Mouse (Mus musculus) mouse trophoblast stem cell (cell line): ENCODE measurements around the gene Krtap14.

Source experiments
- in situ Hi-C, 2 experiments: fragments of 300-500 bp; cut with MseI, MboI; formaldehyde crosslinking; loops; 2 replicates in 1 of 2; 3 replicates in 1 of 2; pipeline ENCODE4 v1.15.1; 2025

The Krtap14 gene

DNA sequence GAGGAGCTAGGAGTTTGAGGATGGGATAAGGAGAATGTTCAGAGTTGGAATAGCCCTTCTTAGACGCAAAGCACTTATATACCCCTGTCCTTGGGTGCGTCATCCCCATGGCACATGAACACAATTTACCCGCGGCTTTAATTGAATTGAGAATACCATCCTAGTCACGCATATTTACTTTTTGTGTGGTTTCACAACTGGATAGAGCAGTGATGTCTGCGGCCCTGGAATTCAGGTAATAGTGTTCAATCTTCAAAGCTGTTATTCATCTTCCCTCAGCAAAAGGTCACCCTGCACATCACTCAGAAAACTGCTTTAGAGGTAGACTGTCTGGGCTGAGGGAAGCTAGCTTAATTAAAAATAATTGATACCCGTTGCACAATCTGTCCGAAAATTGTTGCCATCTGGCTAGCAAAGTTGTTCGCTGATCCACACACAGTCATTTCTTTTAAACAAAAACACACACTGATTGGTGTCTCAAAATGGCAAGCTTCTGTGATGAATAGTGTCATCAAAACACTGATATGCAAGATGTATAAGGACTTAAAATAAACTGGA lies at the start of gene Krtap14:
TSS of gene Krtap14 (minus strand) at position 51 of the 558 bp plus-strand sequence.
- in situ Hi-C loops, result no loop called here

DNA sequence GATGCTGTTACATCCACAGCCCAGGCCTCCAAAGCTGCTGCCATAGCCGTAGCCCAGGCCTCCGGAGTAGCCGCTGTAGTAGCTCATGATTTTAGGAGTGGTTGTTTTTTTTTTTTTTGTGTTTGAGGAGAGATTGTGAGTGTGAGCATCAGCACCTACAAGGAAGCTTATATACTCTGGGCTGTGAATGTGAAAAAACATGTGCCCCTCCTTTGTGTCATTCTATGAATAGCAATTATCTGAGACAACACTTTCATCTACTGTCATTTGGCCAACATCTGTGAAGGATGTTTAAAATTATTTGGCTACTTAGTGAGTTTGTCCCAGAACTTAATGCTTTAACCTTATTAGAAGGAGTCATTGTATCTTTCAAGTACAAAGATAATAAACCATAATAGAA lies 48.2 kb upstream of the Krtap14 start, which contains the start of gene Krtap19-2:
TSS of gene Krtap19-2 (minus strand) at position 101 of the 400 bp plus-strand sequence.
- in situ Hi-C loops, result no loop called here

GRCm38 (mm10) chr16:88869311-88869710 lies 43.4 kb upstream of the Krtap14 start, which contains the start of gene Krtap19-1:
TSS of gene Krtap19-1 (minus strand) at chr16:88869411.
- in situ Hi-C loops, result no loop called here

DNA sequence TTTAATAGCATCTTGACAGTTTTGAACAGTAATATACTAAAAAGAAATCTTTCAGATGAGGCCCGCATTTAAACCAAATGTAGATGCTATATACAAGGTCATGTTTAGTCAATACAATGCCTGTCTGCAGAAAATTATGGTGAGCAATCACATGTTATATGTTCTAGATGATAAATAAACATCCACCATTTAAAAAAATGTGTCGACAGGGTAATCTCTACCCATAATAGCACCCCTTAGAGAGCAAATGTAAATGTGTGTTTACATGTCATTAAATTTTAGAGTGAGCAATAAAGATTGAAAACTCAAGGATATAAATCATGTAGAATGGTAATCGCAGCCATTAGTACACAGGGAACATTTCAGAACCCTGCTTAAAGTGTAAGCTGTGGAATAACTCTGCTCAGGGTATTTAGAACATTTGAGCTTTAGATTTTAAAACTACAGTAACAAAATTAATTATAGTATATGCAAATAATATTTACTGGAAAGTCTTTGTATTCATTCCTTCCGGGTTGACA lies 39.0 kb upstream of the Krtap14 start:
- in situ Hi-C loops, result no loop called here

GRCm38 (mm10) chr16:88851450-88851849 lies 25.5 kb upstream of the Krtap14 start:
- in situ Hi-C loops, result no loop called here

DNA sequence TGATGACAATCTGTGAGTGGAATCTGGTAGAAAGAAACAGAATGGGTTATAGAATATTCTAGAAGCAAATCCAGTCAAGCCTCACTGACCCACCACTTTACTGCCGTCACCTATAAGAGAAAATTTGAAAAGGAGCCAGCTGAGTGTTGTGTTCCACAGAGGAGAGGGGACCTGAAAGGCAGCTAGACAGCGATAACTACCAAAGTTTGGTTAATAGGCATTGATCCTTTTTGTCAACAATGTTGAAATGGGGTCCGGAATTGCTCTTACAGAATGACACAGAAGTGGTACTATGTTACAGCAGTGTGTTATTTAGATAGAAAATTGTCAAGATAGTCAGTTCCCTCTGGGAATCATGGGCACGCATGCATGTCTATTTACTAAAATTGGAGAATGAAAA lies 22.6 kb upstream of the Krtap14 start:
- in situ Hi-C loops, result no loop called here

GRCm38 (mm10) chr16:88847363-88847762 lies 21.4 kb upstream of the Krtap14 start:
- in situ Hi-C loops, result no loop called here

DNA sequence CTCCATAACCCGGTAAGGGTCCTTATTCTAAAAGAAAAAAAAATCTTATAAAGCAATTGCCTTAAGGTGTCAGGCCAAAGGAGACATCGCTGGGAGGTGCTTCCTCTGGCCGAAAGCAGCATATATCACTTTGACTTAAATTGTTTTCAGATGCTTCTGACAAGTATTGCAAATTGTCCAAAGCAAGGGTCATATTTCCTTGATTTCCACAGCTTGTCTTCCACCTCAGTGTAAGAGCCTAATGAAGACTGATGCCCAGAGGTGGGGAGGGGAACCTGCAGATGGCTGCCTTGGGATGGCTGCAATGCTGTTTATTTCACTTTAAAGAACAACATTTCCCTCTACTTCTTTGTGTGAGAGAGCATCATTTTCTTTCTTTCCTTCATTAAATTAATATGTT lies 1.0 kb upstream of the Krtap14 start:
- in situ Hi-C loops, result no loop called here

GRCm38 (mm10) chr16:88823736-88824135 lies 2.2 kb downstream of the Krtap14 start:
- in situ Hi-C loops, result no loop called here

- in situ Hi-C loops, result no loop called here
Measured at GRCm38 (mm10) chr16:88820066-88820465, 5.9 kb downstream of the Krtap14 start, which contains the start of gene Krtap15. TSS of gene Krtap15 (plus strand) at chr16:88820215.

DNA sequence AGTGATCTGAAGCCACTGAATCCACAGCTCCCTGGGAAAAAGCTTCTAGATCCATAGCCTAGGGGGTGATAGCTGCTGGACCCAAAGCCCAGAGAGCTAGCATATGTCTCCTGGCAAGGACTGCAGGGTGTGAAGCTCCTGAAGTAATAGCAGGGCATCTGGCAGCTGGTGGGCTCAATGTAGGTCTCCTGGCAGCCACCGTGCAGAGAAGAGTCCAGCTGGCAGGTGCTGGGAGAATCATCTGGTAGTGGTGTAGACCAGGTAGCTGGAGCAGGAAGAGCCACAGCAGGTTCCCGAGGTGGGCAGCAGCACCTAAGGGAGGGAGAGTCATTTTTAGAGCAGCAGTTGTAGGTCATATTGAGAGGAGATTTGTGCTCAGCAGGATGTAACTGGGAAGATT lies 14.1 kb downstream of the Krtap14 start, which contains the start of gene Gm20741:
TSS of gene Gm20741 (minus strand) at position 394 of the 400 bp plus-strand sequence.
- in situ Hi-C loops, result no loop called here

GRCm38 (mm10) chr16:88786786-88787185 lies 39.2 kb downstream of the Krtap14 start:
- in situ Hi-C loops, result no loop called here

DNA sequence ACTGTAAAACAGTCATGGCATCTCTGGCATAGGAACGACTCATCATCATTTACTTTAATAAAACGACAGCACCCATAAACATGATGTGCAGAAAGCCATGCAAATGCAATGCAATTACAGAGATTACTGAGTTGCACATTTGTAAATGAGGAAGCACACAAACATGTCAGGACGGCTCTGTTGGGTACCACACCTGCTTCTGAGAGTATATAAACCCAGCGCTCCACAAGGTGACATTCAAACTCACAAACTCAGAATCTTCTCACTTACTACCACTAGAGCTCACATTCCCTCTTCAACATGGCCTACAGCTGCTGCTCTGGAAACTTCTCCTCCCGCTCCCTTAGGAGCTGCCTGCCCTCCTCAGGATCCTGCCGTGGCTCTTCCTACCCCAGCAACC lies 48.3 kb downstream of the Krtap14 start, which contains the start of gene Gm5965:
TSS of gene Gm5965 (plus strand) at position 301 of the 400 bp plus-strand sequence.
- in situ Hi-C loops, result no loop called here

DNA sequence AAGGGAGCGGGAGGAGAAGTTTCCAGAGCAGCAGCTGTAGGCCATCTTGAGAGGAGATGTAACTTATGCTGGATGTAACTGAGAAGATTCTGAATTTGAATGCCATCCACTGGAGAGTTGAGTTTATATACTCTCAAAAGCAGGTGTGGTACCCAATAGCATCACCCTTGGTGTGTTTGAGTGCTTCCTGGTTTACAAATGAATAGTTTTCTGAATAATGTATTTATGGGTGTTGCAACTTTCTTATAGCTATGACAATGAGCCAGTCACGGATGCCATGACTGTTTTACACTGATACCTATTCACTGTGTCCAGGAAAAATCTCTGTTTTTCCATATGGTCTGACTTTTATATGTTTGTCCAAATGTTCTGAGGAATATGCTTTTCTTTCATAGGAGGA lies 51.8 kb downstream of the Krtap14 start, which contains the start of gene 2310057N15Rik:
TSS of gene 2310057N15Rik (minus strand) at position 101 of the 400 bp plus-strand sequence.
- in situ Hi-C loops, result no loop called here
